Mouse (Mus musculus): Measurements from ENCODE around the gene Ncapd2.

Ncapd2 gene

GRCm38 (mm10) chr6:125215148-125215954 lies 23.9 kb upstream of the Ncapd2 start, which contains the start of gene Vamp1:
TSS of gene Vamp1 (plus strand) at chr6:125215551.
- DNase-seq (ENCODE audit: low spot score in 2 of 2): peak; percentile 89 to 94

- DNase-seq (ENCODE audit: low spot score in 2 of 2): no peak
Measured at GRCm38 (mm10) chr6:125213715-125214114, 22.2 kb upstream of the Ncapd2 start.

GRCm38 (mm10) chr6:125213129-125213528 lies 21.6 kb upstream of the Ncapd2 start:
- DNase-seq (ENCODE audit: low spot score in 2 of 2): no peak

- DNase-seq (ENCODE audit: low spot score in 2 of 2): no peak
Measured at GRCm38 (mm10) chr6:125212621-125213020, 21.1 kb upstream of the Ncapd2 start.

DNA sequence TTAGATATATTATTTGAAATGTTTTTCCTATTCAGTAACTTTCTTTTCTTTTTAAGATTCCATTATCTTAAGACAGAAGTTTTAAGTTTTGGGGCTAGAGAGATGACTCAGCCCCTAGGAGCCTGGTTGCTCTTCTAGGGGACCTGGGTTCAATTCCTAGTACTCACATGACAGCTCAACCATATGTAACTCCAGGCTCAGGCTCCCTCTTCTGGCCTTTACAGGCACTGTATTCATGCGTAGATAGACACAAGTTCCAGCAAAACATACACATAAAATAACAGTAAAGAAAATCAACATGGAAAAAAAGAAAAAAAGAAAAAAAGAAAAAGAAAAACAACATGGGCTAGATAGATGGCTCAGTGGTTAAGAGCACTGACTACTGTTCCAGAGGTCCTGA lies 18.9 kb upstream of the Ncapd2 start:
- DNase-seq (ENCODE audit: low spot score in 2 of 2): no peak

GRCm38 (mm10) chr6:125197166-125197565 lies 5.7 kb upstream of the Ncapd2 start:
- DNase-seq (ENCODE audit: low spot score in 2 of 2): no peak

DNA sequence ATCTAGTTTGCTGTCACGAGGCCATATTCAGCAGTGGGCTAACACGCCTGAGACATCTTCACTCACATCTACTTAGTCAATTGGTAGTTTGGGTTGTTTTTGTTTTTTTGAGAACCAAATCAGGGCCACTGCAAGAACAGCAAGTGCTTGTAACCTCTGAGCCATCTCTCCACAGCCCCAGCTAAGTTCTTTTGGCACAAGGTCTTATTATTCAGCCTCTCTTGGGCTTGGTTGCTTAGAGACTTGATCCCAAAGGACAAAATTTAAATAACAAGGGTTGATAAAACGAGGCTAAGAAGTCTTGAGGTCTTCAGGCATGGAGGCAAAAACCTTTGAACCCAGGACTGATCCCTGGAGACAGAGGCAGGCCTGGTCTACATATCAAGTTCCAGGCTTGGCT lies 4.8 kb upstream of the Ncapd2 start:
- DNase-seq (ENCODE audit: low spot score in 2 of 2): no peak

- no peak for DNase-seq (ENCODE audit: low spot score in 2 of 2)
Measured at GRCm38 (mm10) chr6:125195541-125196075, 4.1 kb upstream of the Ncapd2 start.

DNA sequence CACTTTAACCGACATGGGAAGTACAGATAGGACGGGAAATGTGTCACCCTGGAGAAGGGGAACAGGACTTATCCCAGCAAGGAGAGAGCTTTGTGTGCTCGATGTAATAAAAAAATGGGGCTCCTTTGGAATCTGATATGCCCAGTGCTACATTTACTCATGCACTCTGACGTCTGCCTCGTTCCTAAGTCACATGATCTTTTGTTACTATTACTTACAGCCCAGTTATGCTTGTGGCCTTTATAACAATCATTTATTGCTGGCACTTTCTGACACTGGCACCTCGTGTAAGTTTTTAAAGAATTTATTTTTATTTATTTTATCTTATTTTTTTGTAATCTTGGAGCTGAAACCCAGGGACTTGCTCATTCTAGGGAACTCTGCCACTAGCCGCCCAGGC lies 1.9 kb upstream of the Ncapd2 start:
- DNase-seq (ENCODE audit: low spot score in 2 of 2): no peak

DNA sequence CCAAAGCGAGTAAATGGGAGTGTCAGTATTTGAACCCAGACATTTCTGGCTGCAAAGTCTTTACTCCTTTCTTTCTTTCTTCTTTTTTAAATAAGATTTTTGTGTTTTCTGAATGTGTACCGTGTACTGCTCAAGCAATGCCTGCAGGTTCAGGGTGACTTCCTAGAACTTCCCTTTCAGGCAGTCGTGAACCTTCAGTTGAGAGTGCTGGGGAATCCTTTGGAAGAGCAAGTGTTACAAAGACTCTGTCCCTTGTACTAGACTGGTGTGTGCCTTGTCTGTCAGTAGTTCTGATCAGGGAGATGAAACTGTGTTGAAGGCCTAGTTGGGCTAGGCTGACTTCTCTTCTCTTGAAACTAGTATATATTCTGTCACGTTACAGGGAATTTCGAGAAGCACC lies 1.3 kb upstream of the Ncapd2 start:
- DNase-seq (ENCODE audit: low spot score in 2 of 2): peak in 1 of 2 experiments; percentile 32

DNA sequence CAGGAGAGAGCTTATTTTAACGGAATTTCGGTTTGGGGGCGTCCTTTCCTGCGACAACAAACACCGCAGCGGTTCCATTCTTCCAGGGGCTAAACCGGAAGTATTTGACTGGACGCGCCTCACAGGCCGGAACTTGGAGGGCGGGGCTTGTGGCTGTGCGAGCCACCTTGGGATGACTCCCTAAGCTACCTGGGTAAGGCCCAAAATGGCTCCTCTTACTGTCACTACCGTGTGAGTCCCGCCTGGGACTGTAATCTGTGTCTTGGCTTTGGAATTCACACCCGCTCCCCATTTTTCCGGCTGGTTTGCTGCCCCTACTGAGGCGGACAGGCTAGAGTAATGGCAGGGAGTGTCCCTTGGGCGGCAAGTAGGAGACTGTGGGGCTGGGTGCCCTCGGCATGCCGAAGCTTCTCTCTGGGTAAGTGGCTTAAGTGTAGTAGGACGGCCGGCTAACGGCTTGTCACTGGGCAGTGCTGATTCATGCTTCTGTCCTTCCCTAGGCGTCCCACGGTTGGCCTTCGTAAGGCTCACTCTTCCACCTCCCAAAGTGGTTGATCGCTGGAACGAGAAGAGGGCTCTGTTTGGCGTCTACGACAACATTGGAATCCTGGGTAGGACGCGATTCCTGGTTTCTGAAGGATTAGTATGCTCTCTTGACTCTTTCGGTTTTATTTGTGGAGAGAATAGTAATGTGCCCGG lies 664 bp upstream of the Ncapd2 start:
- peak; percentile 87 to 96 for DNase-seq (ENCODE audit: low spot score in 2 of 2)

DNA sequence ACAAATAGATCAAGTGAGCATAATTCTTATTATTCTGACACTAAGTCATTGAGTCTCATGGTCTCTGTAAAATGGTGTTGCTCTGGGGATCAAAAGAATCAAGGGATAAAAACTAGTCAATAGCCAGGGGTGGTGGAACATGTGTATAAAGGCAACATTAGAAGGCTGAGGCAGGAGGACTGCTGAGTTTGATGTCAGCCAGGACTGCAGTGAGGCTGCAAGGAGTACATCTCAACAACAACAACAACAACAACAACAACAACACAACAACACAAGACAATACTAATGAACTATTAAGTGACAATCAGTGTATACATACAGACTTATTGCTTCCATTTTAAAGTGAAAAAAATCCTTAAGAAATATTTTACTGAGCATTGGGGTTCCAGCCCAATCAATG lies 685 bp downstream of the Ncapd2 start:
- DNase-seq (ENCODE audit: low spot score in 2 of 2): no peak

GRCm38 (mm10) chr6:125186203-125186602 lies 5.3 kb downstream of the Ncapd2 start:
- no peak for DNase-seq (ENCODE audit: low spot score in 2 of 2)

- no peak for DNase-seq (ENCODE audit: low spot score in 2 of 2)
Measured at GRCm38 (mm10) chr6:125182133-125182532, 9.4 kb downstream of the Ncapd2 start.

GRCm38 (mm10) chr6:125179601-125180000 lies 11.9 kb downstream of the Ncapd2 start:
- DNase-seq (ENCODE audit: low spot score in 2 of 2): no peak

DNA sequence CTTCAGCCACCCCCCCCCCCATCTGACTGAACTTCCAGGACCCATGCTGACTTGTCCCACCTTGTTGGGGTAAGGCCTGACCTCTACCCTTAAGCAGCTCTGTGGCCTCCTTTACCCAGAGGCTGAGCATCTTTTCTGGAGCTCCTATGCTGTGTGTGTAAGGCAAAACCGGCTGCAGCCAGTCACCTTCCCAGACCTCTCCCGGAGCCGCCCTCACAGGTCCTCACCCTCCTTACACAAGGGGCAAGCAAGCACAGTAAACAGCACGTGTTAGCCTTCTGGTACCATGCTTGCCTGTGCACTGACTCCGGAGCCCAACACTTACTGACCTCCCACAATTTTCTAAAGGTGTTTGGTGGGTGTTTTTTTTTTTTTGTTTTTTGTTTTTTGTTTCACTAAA lies 16.0 kb downstream of the Ncapd2 start:
- DNase-seq (ENCODE audit: low spot score in 2 of 2): no peak

GRCm38 (mm10) chr6:125173256-125173655 lies 18.2 kb downstream of the Ncapd2 start:
- no peak for DNase-seq (ENCODE audit: low spot score in 2 of 2)

GRCm38 (mm10) chr6:125172474-125172873 lies 19.0 kb downstream of the Ncapd2 start:
- no peak for DNase-seq (ENCODE audit: low spot score in 2 of 2)

DNA sequence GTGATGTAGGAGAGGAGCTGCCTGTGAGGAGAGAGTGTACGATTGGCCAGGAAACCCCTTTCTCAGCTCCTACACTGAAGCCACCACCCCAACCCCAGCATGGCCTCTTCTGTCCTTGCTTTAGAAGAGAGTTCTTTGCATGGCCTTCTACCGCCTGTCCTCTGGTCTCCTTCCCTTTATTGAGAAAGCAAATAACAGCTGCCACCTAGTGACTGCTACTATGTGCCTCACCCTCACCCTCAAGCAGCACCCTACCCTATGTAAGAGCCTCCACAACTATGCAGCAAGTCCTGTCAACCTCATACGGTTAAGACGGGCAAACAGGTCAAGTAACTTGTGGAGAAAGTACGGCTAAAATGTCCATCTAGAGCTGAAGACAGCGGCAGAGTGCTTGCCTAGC lies 21.3 kb downstream of the Ncapd2 start:
- no peak for DNase-seq (ENCODE audit: low spot score in 2 of 2)

DNA sequence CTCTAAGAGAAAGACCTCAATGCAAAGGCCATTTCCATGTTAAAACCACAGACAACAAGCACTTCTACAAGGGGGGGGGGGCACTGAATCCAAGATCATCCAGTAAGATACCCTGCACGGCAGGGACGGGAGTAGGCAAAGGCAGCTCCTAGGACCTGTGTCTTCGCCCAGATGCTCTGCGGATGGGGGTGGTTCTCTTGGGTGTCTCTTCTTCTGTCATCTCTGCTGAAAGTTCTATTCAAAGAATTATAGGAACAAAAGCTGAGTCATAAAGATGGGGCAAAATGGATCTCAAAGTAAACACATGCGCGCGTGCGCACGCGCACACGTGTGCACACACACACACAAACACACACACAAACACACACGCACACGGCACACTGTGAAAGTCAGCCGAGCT lies 23.4 kb downstream of the Ncapd2 start:
- no peak for DNase-seq (ENCODE audit: low spot score in 2 of 2)

DNA sequence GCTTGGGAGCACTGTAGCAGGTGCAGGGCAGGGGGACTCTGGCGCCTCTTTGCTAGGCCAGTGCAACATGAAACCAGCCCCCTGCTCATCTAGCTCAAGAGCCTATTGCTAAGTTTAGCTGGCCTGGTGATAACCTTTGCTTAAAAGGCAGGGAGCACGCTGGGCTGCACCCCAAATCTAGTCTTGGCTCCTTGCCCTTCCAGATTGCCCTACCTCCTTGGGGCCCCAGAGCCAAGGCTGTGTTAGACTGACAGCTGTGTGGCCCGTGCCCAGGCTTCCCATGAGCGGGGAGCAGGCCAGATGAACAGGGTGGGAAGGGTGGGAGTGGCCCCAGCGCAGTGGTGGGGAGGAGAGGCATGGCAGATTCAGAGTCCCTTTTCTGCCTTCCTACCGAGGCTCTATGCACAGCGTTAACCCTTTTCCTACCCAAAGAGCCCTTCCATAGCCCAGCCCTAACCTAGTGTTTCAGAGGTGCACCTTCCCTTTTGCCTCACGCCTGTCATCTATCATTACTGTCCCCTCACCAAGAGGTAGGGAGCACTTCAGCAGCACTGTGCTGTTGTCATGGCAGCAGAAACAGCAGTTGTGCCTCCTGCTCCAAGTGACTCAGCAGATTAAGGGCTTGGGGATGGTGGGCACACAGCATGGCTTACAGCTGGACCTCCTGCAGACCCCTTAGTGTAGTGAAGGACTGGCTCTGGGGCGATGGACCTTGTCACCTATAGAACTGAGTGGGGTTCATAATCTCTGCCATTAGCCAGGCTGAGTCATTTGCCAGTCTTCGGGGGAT lies 24.4 kb downstream of the Ncapd2 start:
- DNase-seq (ENCODE audit: low spot score in 2 of 2): no peak
